Mouse (Mus musculus) forebrain, postnatal 0 days (tissue): ENCODE data around the gene Tmtc1. TPM values are rescaled to one million over a fixed set of nuclear protein-coding genes. Genes with fewer than 3 reads are reported as not detected.

Experiments used
- ATAC-seq: fragments of 200-750 bp; cut with Nextera tagmentation; 2 replicates; pipeline ENCODE4 v1.8.0; 2017; ENCODE audit warnings: mild to moderate bottlenecking, moderate library complexity
- DNase-seq: peaks from one replicate; pipeline ENCODE4 v3.0.0-alpha.2; 2015
- H3K27ac ChIP-seq: fragments of 300-500 bp; sonication (generic); 2 replicates; pipeline ENCODE4 v1.5.1; 2014; ENCODE audit warnings: low read depth, mild to moderate bottlenecking, antibody characterized with exemption, low read length, moderate library complexity, mixed read lengths
- H3K27me3 ChIP-seq: fragments of 300-500 bp; sonication (generic); 2 replicates; pipeline ENCODE4 v1.6.1; 2014; ENCODE audit warnings: mild to moderate bottlenecking, low read length, mixed read lengths; ENCODE audit not compliant: insufficient read depth
- H3K36me3 ChIP-seq: fragments of 300-500 bp; sonication (generic); 2 replicates; pipeline ENCODE4 v1.6.1; 2014; ENCODE audit warnings: mild to moderate bottlenecking, moderate library complexity; ENCODE audit not compliant: insufficient read depth
- H3K4me1 ChIP-seq: fragments of 300-500 bp; sonication (generic); 2 replicates; pipeline ENCODE4 v1.6.1; 2014; ENCODE audit warnings: antibody characterized with exemption; ENCODE audit not compliant: insufficient read depth
- H3K4me2 ChIP-seq: fragments of 300-500 bp; sonication (generic); 2 replicates; pipeline ENCODE4 v1.6.1; 2014; ENCODE audit warnings: low read depth, mild to moderate bottlenecking, moderate library complexity
- H3K4me3 ChIP-seq: fragments of 300-500 bp; sonication (generic); 2 replicates; pipeline ENCODE4 v1.5.1; 2014; ENCODE audit warnings: low read depth, low read length, mixed read lengths
- H3K9ac ChIP-seq: fragments of 300-500 bp; sonication (generic); 2 replicates; pipeline ENCODE4 v1.6.1; 2014; ENCODE audit warnings: mild to moderate bottlenecking
- H3K9me3 ChIP-seq: fragments of 300-500 bp; sonication (generic); 2 replicates; pipeline ENCODE4 v1.6.1; 2016; ENCODE audit warnings: low read length
- CTCF ChIP-seq: sonication (generic); IDR thresholded peaks from 2 replicates; pipeline ENCODE4 v1.5.1; 2016; ENCODE audit warnings: antibody characterized with exemption, control low read depth, low read depth
- WGBS: fragments of 180-500 bp; shearing (Covaris S2); extraction: QIAGEN DNeasy Blood & Tissue Kit; methylation state at CpG from one replicate; pipeline ENCODE4 v1.1.7; 2014; 5-methylcytosine and 5-hydroxymethylcytosine counted together
- polyA plus RNA-seq: library from polyadenylated mRNA; unstranded; fragments of >200 nt; fragmentation: Nextera tagmentation; extraction: Ambion mirVana; gene quantifications from 2 replicates; pipeline ENCODE4 v1.2.1, GENCODE M21; 2015
- total RNA-seq: library from RNA; depleted of rRNA; stranded (reverse); fragments of >200 nt; gene quantifications from 2 replicates; pipeline ENCODE4 v1.2.3, GENCODE M21; 2014

Tmtc1 gene
- total and polyA plus RNA-seq, 2 experiments from 2014 or later, result 1.7 to 18.9 TPM

DNA sequence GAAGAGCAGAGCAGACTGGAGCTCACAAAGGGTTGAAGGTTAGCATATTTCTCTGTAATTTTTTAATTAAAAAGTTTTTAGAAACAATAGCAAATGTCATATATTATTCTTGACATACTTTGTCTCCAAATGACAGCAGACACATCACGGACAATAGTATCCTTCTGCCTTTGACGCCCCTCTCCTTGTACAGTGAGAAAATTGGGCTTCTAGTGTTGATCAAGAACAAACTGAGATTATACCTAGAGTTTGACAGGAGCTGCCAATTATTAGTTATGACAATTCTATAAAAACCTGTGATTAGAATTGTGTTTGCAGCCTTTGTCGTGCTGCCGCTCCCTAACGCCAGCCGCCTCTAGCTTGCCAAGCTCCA is 183.5 kb downstream of the Tmtc1 start:
- peaks cover 3% of the 10 kb centered on the region; the same call in 1 of the 2 replicates for H3K36me3 ChIP-seq
- 79% methylated on average over 6 of the region's 6 CpGs for WGBS

GRCm38 (mm10) chr6:148259979-148260728 is 184.0 kb downstream of the Tmtc1 start:
- ATAC-seq, result peak; percentile 79
- no peaks in the 10 kb centered on the region for H3K9me3 ChIP-seq
- no peak overlapping the region for H3K4me2 ChIP-seq
- WGBS, result 26% methylated on average over 4 of the region's 4 CpGs
- H3K27ac ChIP-seq, result peak overlapping the region; percentile 36; the same call in 1 of the 2 replicates
- peaks cover 3% of the 10 kb centered on the region; the same call in 1 of the 2 replicates for H3K36me3 ChIP-seq
- H3K4me3 ChIP-seq, result no peak overlapping the region
- peak; percentile 59 for DNase-seq
- TF ChIP-seq CTCF, result no peak
- H3K27me3 ChIP-seq, result no peaks in the 10 kb centered on the region
- 0 out of 2 replicates have a peak, but pooled peaks cover 4% of the 10 kb centered on the region for H3K4me1 ChIP-seq
- H3K9ac ChIP-seq, result no peak overlapping the region

More for the DNA sequence above, 183.5 kb downstream of the Tmtc1 start:
- ATAC-seq, result 0 out of 2 replicates have a peak, but pooled peaks have one; percentile 8
- Histone ChIP-seq H3K4me3 (no peak overlapping the region), H3K9me3 (no peaks in the 10 kb centered on the region), H3K27me3 (no peaks in the 10 kb centered on the region), H3K27ac (peak overlapping the region; percentile 36; the same call in 1 of the 2 replicates), H3K4me2 (no peak overlapping the region), H3K4me1 (0 out of 2 replicates have a peak, but pooled peaks cover 4% of the 10 kb centered on the region), H3K9ac (no peak overlapping the region)
- TF ChIP-seq CTCF, result no peak
- no peak for DNase-seq

DNA sequence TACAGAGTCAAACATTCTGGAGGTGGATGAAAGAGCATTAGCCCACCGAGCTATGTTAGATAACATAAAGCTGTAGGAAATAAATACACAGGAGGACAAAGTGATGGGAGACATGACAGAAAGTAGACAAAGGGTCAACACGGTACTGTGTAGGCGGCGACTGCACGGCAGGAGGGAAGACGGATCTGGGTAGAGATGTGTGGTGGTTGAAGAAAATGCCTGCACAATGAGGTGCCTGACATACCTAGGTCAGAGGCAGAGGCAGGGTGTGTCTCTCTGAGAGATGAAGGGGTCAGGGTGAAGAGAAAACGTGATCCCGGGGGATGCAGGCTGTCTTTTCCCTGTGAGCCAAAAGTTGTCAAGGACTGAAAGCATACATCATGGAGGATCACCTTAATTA is 185.1 kb downstream of the Tmtc1 start:
- ATAC-seq (no peak), DNase-seq (no peak)
- no peak overlapping the region for H3K4me3 ChIP-seq
- TF ChIP-seq CTCF, result no peak
- no peaks in the 10 kb centered on the region for H3K36me3 ChIP-seq
- H3K4me1 ChIP-seq, result 0 out of 2 replicates have a peak, but pooled peaks cover 4% of the 10 kb centered on the region
- 86% methylated on average over 8 of the region's 8 CpGs for WGBS
- H3K4me2 ChIP-seq, result no peak overlapping the region
- H3K27ac ChIP-seq, result no peak overlapping the region
- H3K27me3 ChIP-seq, result no peaks in the 10 kb centered on the region
- H3K9ac ChIP-seq, result no peak overlapping the region
- no peaks in the 10 kb centered on the region for H3K9me3 ChIP-seq

DNA sequence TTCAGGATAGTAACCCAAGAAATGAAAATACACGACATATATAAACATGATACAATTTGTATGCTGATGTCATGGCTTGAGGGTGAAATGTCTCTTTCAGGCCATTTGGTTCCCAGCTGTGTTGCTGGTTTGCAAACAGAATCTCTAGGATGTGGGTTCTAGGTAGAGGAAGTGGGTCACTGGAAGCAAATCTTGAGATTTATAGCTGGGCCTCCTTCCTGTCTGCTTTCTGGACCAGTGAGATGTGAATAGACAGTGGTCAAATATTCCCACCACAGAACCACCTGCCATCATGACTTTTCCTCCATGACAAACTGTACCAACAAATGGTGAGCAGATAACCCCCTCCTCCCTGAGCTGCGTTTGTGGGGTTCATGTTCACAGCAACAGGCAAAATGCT is 186.4 kb downstream of the Tmtc1 start:
- Histone ChIP-seq H3K27ac (no peak overlapping the region), H3K4me3 (no peak overlapping the region), H3K4me2 (no peak overlapping the region), H3K9me3 (no peaks in the 10 kb centered on the region), H3K9ac (no peak overlapping the region), H3K27me3 (no peaks in the 10 kb centered on the region), H3K36me3 (no peaks in the 10 kb centered on the region), H3K4me1 (0 out of 2 replicates have a peak, but pooled peaks cover 4% of the 10 kb centered on the region)
- DNase-seq (no peak), ATAC-seq (no peak)
- TF ChIP-seq CTCF, result no peak
- 97% methylated on average over 2 of the region's 2 CpGs for WGBS

DNA sequence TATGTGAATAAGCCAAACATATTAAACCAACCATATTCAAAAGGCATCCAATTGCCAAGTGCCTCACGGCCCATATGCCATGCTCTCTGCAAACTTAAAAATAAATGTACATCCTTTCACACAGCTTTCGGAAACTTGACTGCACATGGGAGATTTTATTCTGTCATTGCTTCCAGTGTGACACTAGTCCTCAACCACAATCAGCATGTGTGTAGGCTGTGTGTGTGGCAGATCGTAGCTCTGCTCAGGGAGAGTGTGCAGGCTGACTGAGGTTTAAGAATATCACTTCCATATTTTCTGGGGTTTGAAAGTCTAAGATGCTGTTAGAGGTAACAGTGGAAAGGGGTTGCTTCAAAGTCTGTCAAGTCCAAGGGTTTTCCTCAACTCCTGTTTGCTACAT is 188.1 kb downstream of the Tmtc1 start:
- Histone ChIP-seq H3K9me3 (no peaks in the 10 kb centered on the region), H3K27me3 (no peaks in the 10 kb centered on the region), H3K36me3 (no peaks in the 10 kb centered on the region), H3K9ac (no peak overlapping the region), H3K4me3 (no peak overlapping the region), H3K27ac (no peak overlapping the region), H3K4me1 (0 out of 2 replicates have a peak, but pooled peaks cover 4% of the 10 kb centered on the region), H3K4me2 (no peak overlapping the region)
- TF ChIP-seq CTCF, result no peak
- no peak for ATAC-seq
- 77% methylated on average over 3 of the region's 3 CpGs for WGBS
- no peak for DNase-seq

DNA sequence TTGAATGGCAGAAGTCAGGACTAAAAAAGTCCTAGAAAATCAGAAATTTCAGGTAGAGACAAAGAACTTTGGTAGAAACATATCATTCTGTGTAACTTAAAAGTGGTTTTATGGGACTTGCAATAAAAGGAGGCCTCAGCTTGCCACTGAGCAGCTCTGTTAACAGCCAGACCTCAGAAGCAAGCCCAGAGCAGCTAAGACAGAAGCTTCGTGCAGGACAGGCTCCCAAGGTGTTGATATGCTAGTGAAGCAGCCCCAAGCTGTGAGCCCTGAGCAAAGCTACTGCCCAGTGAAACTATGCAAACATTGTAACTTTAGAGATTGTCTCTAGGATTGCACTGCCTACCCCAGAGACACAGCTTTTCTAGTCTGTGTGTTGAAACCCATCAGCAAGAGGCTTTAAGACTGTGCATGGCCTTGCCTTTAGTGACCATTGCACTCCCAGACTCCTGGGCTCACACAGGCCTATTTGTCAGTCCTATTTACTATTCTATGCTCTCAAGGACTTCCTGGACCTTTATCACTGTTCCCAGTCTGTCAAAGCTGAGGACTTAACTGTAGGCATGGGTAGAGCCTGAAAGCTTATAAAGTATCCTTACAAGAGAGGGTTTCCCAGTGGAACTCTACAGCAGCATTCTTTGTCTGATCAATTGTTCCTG is 188.7 kb downstream of the Tmtc1 start:
- Histone ChIP-seq H3K9ac (no peak overlapping the region), H3K4me3 (no peak overlapping the region), H3K9me3 (no peaks in the 10 kb centered on the region), H3K4me2 (no peak overlapping the region), H3K27me3 (no peaks in the 10 kb centered on the region), H3K36me3 (no peaks in the 10 kb centered on the region), H3K27ac (no peak overlapping the region), H3K4me1 (0 out of 2 replicates have a peak, but pooled peaks cover 4% of the 10 kb centered on the region)
- WGBS, result 70% methylated on average over 1 of the region's 1 CpGs
- no peak for TF ChIP-seq CTCF
- DNase-seq, result no peak
- ATAC-seq, result no peak

GRCm38 (mm10) chr6:148249221-148249620 is 195.0 kb downstream of the Tmtc1 start:
- Histone ChIP-seq H3K9me3 (no peaks in the 10 kb centered on the region), H3K4me2 (no peak overlapping the region), H3K9ac (no peak overlapping the region), H3K4me1 (no peaks in the 10 kb centered on the region), H3K27ac (no peak overlapping the region), H3K36me3 (peaks cover 12% of the 10 kb centered on the region), H3K4me3 (no peak overlapping the region), H3K27me3 (no peaks in the 10 kb centered on the region)
- 74% methylated on average over 3 of the region's 3 CpGs for WGBS
- no peak for TF ChIP-seq CTCF
- DNase-seq, result no peak
- no peak for ATAC-seq
